Mouse (Mus musculus) heart, embryonic 12.5 days (tissue): ENCODE measurements around the gene Mtch1. TPM values are rescaled to one million over a fixed set of nuclear protein-coding genes. Genes with fewer than 3 reads are reported as not detected.
A peak's percentile ranks its signal among the peaks of the same experiment; 100 is the strongest.
"Not testable (repeated sequence)": the region's sequence is repeated elsewhere in the genome, so short reads cannot be mapped to it uniquely, and the experiment has no call there.

Experiments used
- ATAC-seq: fragments of 200-750 bp; cut with Nextera tagmentation; 2 replicates; pipeline ENCODE4 v1.8.0; 2017; ENCODE audit warnings: moderate TSS enrichment, moderate library complexity; ENCODE audit not compliant: insufficient number of reproducible peaks, low FRiP score
- H3K27ac ChIP-seq: fragments of 300-500 bp; sonication (generic); 2 replicates; pipeline ENCODE4 v1.5.1; 2016; ENCODE audit warnings: mild to moderate bottlenecking, moderate library complexity; ENCODE audit not compliant: poor library complexity, severe bottlenecking
- H3K27me3 ChIP-seq: fragments of 300-500 bp; sonication (generic); replicated peaks from 2 replicates; pipeline ENCODE4 v1.6.1; 2016; ENCODE audit warnings: mild to moderate bottlenecking, moderate library complexity
- H3K36me3 ChIP-seq: fragments of 300-500 bp; sonication (generic); 2 replicates; pipeline ENCODE4 v1.6.1; 2016; ENCODE audit warnings: mild to moderate bottlenecking, moderate library complexity
- H3K4me1 ChIP-seq: fragments of 300-500 bp; sonication (generic); replicated peaks from 2 replicates; pipeline ENCODE4 v1.6.1; 2016; ENCODE audit warnings: mild to moderate bottlenecking
- H3K4me2 ChIP-seq: fragments of 300-500 bp; sonication (generic); 2 replicates; pipeline ENCODE4 v1.6.1; 2016; ENCODE audit warnings: mild to moderate bottlenecking, moderate library complexity
- H3K4me3 ChIP-seq: fragments of 300-500 bp; sonication (generic); 2 replicates; pipeline ENCODE4 v1.5.1; 2016; ENCODE audit warnings: mild to moderate bottlenecking
- H3K9ac ChIP-seq: fragments of 300-500 bp; sonication (generic); 2 replicates; pipeline ENCODE4 v1.6.1; 2016; ENCODE audit warnings: mild to moderate bottlenecking, moderate library complexity
- H3K9me3 ChIP-seq: fragments of 300-500 bp; sonication (generic); replicated peaks from 2 replicates; pipeline ENCODE4 v1.6.1; 2016; ENCODE audit warnings: mild to moderate bottlenecking, moderate library complexity
- WGBS: fragments of 180-500 bp; shearing (Covaris S2); methylation state at CpG from one replicate; pipeline ENCODE4 v1.1.7; 2016; 5-methylcytosine and 5-hydroxymethylcytosine counted together
- polyA plus RNA-seq: library from polyadenylated mRNA; unstranded; fragments of >200 nt; fragmentation: Nextera tagmentation; extraction: Ambion mirVana; gene quantifications from 2 replicates; pipeline ENCODE4 v1.2.1, GENCODE M21; 2016

The Mtch1 gene
- polyA plus RNA-seq, 1 experiment from 2014 or later = 330 TPM

DNA sequence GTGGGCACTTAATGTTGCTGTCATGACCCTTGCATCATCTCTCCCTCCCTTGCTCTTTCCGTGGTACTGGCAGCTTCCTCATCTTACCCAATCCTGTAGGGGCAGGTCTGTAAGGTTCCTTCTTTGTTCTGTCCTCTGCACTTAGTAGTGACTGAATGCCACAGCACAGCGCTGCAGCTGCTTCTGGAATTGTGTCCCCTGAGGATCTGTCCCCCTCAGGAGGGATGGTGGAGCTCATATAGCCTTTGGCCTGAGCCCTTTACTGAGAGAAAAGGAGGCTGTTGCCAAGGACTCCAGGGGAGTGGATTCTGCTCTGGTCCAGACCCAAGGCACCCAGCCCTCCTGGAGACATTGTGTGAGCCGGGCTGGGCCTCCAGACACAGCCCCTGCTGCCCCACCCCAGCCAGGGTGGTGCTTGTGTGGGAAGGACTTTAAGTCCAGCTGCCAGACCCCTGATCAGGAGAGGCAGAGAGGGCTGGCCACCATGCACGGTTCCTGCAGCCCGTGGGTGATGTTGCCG, 28.9 kb downstream of the Mtch1 start:
- H3K9me3 ChIP-seq = no peaks in the 10 kb centered on the region
- H3K27ac ChIP-seq = no peak overlapping the region
- WGBS = 55% methylated on average over 6 of the region's 6 CpGs
- peaks cover 30% of the 10 kb centered on the region for H3K27me3 ChIP-seq
- no peaks in the 10 kb centered on the region for H3K36me3 ChIP-seq
- peaks cover 40% of the 10 kb centered on the region for H3K4me1 ChIP-seq
- no peak overlapping the region for H3K9ac ChIP-seq
- no peak for ATAC-seq
- no peak overlapping the region for H3K4me2 ChIP-seq
- no peak overlapping the region for H3K4me3 ChIP-seq

GRCm38 (mm10) chr17:29317380-29317779, 30.4 kb downstream of the Mtch1 start, which contains the start of gene Pi16:
TSS of gene Pi16 (plus strand) at chr17:29317680.
- WGBS = 88% methylated on average over 3 of the region's 3 CpGs
- Histone ChIP-seq H3K27me3 (peaks cover 22% of the 10 kb centered on the region), H3K4me1 (peaks cover 34% of the 10 kb centered on the region), H3K27ac (peak within 1 kb of the TSS; percentile 40)
- not testable (repeated sequence) for H3K9ac ChIP-seq, H3K4me2 ChIP-seq, H3K9me3 ChIP-seq, H3K4me3 ChIP-seq, H3K36me3 ChIP-seq, ATAC-seq

DNA sequence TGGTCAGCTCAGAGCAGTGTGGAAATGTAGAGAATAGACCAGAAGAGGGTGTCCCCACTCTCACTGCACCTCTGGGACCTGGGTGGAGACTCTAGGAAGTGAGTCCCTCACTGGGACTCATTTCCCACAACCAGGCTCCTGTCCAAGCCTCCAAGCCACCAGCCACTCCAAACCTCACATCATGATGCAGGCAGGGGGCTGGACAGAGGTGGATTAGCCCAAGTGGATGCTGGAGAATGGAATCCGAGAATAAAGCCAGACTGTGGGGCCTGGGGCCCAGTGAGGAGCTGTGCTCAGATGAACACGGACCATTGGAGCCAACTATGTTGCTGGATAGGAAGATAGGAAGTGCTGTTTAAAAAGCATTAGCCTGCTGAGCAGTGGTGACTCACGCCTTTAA, 30.8 kb downstream of the Mtch1 start:
- Histone ChIP-seq H3K36me3 (no peaks in the 10 kb centered on the region), H3K9ac (no peak overlapping the region), H3K27me3 (peaks cover 18% of the 10 kb centered on the region), H3K9me3 (peaks cover 8% of the 10 kb centered on the region), H3K4me3 (no peak overlapping the region), H3K4me2 (no peak overlapping the region), H3K27ac (peak overlapping the region; percentile 40), H3K4me1 (peaks cover 29% of the 10 kb centered on the region)
- no peak for ATAC-seq
- WGBS = 55% methylated on average over 3 of the region's 3 CpGs

DNA sequence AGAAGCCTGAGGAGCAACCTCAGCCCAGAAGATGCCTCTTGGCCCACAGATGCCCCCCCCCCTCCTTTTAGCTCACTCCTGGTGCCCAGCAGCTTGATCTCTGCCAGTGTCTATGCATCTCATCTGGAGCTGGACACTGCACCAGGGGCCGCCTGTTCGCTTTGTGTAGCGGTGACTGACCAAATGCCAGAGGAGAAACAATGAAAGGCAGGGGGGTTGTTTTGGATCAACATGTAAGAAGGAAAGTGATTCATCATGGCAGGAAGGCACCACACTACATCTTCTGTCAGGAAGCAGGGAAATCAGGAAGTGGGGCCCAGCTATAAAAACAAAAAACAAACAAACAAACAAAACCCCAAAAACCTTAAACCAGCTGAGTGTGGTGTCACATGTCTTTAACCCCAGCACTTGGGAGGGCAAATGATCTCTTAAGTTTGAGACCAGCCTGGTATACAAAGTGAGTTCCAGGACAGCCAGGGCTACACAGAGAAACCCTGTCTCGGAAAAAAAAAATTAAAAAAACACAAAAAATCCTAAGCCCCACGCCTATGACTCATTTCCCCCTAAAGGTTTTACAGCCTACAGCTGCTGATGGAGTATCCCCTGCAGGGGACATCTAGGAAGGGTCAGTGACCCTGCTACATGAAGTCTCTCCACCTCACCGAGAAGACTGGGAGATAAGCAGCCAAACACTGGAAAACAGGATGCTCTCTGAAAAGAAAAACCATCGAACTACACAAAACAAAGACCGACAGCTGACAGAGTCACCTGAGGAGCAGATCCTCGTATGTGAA, 31.9 kb downstream of the Mtch1 start:
- H3K27me3 ChIP-seq = peaks cover 7% of the 10 kb centered on the region
- ATAC-seq = no peak
- H3K4me1 ChIP-seq = peaks cover 27% of the 10 kb centered on the region
- 0 out of 2 replicates have a peak overlapping the region, but pooled peaks have one; percentile 31 for H3K9ac ChIP-seq
- peak overlapping the region; percentile 63 for H3K27ac ChIP-seq
- no peaks in the 10 kb centered on the region for H3K36me3 ChIP-seq
- no peak overlapping the region for H3K4me2 ChIP-seq
- no peak overlapping the region for H3K4me3 ChIP-seq
- WGBS = 42% methylated on average over 9 of the region's 9 CpGs
- H3K9me3 ChIP-seq = peaks cover 8% of the 10 kb centered on the region

DNA sequence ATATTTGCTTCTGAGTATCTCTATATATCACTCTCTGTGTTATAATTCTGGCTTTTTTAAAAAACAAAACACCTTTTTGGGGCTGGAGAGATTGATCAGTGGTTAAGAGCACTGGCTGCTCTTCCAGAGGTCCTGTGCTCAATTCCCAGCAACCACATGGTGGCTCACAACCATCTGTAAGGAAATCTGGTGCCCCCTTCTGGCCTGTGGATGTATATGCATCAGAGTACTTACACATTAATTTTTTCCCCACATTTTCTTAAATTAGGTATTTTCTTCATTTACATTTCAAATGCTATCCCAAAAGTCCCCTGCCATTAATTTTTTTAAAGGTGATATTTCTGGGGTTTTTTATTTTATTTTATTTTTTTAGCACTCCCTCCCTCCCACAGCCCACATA, 34.4 kb downstream of the Mtch1 start:
- Histone ChIP-seq H3K9me3 (peaks cover 8% of the 10 kb centered on the region), H3K27me3 (no peaks in the 10 kb centered on the region), H3K27ac (no peak overlapping the region), H3K36me3 (no peaks in the 10 kb centered on the region), H3K4me1 (peaks cover 16% of the 10 kb centered on the region), H3K9ac (no peak overlapping the region), H3K4me3 (no peak overlapping the region), H3K4me2 (no peak overlapping the region)
- ATAC-seq = no peak

- no peak overlapping the region for H3K27ac ChIP-seq
- WGBS = 86% methylated on average over 2 of the region's 2 CpGs
Measured at GRCm38 (mm10) chr17:29312082-29312481, 35.7 kb downstream of the Mtch1 start.

GRCm38 (mm10) chr17:29311602-29312001, 36.1 kb downstream of the Mtch1 start:
- Histone ChIP-seq H3K4me1 (peaks cover 12% of the 10 kb centered on the region), H3K36me3 (no peaks in the 10 kb centered on the region), H3K9me3 (peaks cover 8% of the 10 kb centered on the region), H3K27ac (no peak overlapping the region), H3K4me2 (no peak overlapping the region), H3K27me3 (no peaks in the 10 kb centered on the region), H3K4me3 (no peak overlapping the region), H3K9ac (no peak overlapping the region)
- 84% methylated on average over 8 of the region's 8 CpGs for WGBS
- no peak for ATAC-seq

More at GRCm38 (mm10) chr17:29312082-29312481, 35.7 kb downstream of the Mtch1 start:
- Histone ChIP-seq H3K4me2 (no peak overlapping the region), H3K9ac (no peak overlapping the region), H3K27me3 (no peaks in the 10 kb centered on the region), H3K36me3 (no peaks in the 10 kb centered on the region), H3K9me3 (peaks cover 8% of the 10 kb centered on the region), H3K4me3 (no peak overlapping the region), H3K4me1 (peaks cover 16% of the 10 kb centered on the region)
- no peak for ATAC-seq

DNA sequence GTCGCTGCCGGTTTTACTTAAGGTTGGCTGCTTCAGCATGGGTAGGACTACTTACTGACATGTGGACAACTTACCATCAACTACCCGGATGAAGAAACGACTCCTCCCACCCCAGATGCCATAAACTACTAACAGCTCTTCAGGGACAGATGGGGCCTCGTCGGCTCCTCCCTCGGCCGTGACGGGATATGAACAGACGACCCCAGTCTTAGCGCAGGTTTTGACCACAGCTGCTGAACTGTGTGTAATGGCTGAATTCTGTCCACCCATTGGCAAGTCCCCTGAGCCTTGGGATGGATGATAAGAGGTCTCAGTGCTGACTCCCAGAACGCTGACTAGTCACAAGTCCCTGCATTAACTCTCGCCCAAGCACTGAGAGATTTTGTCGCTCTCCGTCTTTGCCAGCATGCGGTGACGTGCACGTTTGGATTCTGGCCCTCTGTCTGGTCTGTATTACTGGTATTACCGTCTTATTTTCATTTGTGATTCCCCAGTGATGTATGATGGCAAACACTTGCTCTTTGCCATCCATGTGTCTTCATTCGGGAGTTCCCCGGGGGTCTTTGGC, 37.6 kb downstream of the Mtch1 start:
- WGBS = 82% methylated on average over 21 of the region's 21 CpGs
- H3K27ac ChIP-seq = no peak overlapping the region
- no peak for ATAC-seq
- no peak overlapping the region for H3K4me2 ChIP-seq
- no peaks in the 10 kb centered on the region for H3K36me3 ChIP-seq
- H3K4me3 ChIP-seq = no peak overlapping the region
- peaks cover 8% of the 10 kb centered on the region for H3K9me3 ChIP-seq
- H3K4me1 ChIP-seq = peaks cover 11% of the 10 kb centered on the region
- no peak overlapping the region for H3K9ac ChIP-seq
- H3K27me3 ChIP-seq = no peaks in the 10 kb centered on the region; the same call in 1 of the 2 replicates

DNA sequence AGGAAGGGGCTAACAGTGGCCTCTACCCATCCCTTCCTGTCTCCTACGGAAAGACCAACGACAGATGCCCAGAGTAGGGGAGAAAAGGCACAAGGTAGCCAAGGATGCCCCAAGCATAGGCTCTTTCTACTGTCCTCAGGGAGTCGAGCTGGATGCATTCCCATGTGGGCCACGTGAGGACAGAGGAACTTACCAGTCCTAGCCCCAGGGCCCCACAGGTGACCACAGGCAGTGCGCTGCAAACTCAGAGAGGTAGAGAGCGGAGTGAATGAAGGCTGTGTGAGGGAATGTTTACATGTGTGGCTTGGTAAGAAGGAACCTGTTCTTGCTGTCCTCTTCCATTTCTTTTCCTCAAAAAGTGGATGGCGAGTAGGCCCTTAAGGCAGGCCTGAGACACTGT, 41.9 kb downstream of the Mtch1 start:
- H3K9me3 ChIP-seq = no peaks in the 10 kb centered on the region
- peak overlapping the region; percentile 29 for H3K4me2 ChIP-seq
- no peak overlapping the region for H3K9ac ChIP-seq
- 0 out of 2 replicates have a peak overlapping the region, but pooled peaks have one; percentile 0 for H3K27ac ChIP-seq
- H3K36me3 ChIP-seq = peaks cover 11% of the 10 kb centered on the region
- no peak for ATAC-seq
- peaks cover 50% of the 10 kb centered on the region for H3K4me1 ChIP-seq
- 54% methylated on average over 7 of the region's 7 CpGs for WGBS
- no peaks in the 10 kb centered on the region; the same call in 1 of the 2 replicates for H3K27me3 ChIP-seq
- H3K4me3 ChIP-seq = no peak overlapping the region

- no peaks in the 10 kb centered on the region; the same call in 1 of the 2 replicates for H3K27me3 ChIP-seq
- H3K4me1 ChIP-seq = peaks cover 50% of the 10 kb centered on the region
- H3K9ac ChIP-seq = no peak overlapping the region; the same call in 1 of the 2 replicates
- 21% methylated on average over 15 of the region's 15 CpGs for WGBS
- peaks cover 17% of the 10 kb centered on the region for H3K36me3 ChIP-seq
- peak overlapping the region; percentile 29 for H3K4me2 ChIP-seq
- H3K4me3 ChIP-seq = no peak overlapping the region
- no peaks in the 10 kb centered on the region for H3K9me3 ChIP-seq
- H3K27ac ChIP-seq = 0 out of 2 replicates have a peak overlapping the region, but pooled peaks have one; percentile 0
- no peak for ATAC-seq
Measured at GRCm38 (mm10) chr17:29305058-29305806, 42.5 kb downstream of the Mtch1 start.
